Mouse (Mus musculus) olfactory bulb, adult 2 months (tissue): ENCODE data around the gene Dynll2. TPM values are rescaled to one million over a fixed set of nuclear protein-coding genes. Genes with fewer than 3 reads are reported as not detected.
A peak's percentile ranks its signal among the peaks of the same experiment; 100 is the strongest.

Source experiments
- H3K27ac ChIP-seq: fragments of 200-500 bp; 2 replicates; pipeline ENCODE4 v1.5.1; 2012; ENCODE audit warnings: low read depth, low read length; ENCODE audit not compliant: insufficient read depth
- H3K4me1 ChIP-seq: fragments of 200-500 bp; 2 replicates; pipeline ENCODE4 v1.6.1; 2012; ENCODE audit warnings: low read length; ENCODE audit not compliant: control insufficient read depth, insufficient read depth
- H3K4me3 ChIP-seq: fragments of 200-500 bp; 2 replicates; pipeline ENCODE4 v1.5.1; 2012; ENCODE audit warnings: mild to moderate bottlenecking, low read depth, low read length, moderate library complexity; ENCODE audit not compliant: insufficient read depth
- CTCF ChIP-seq: fragments of 200-500 bp; IDR thresholded peaks from 2 replicates; pipeline ENCODE4 v1.5.1; 2012; ENCODE audit warnings: low read depth, mild to moderate bottlenecking, low read length, moderate library complexity; ENCODE audit not compliant: insufficient read depth
- POLR2A ChIP-seq: fragments of 200-500 bp; IDR thresholded peaks from 2 replicates; pipeline ENCODE4 v1.6.1; 2012; ENCODE audit warnings: mild to moderate bottlenecking, low read depth, low read length, moderate library complexity; ENCODE audit not compliant: insufficient read depth
- WGBS: fragments of 180-500 bp; shearing (Covaris S2); methylation state at CpG from one replicate; pipeline ENCODE4 v1.1.7; 2018; 5-methylcytosine and 5-hydroxymethylcytosine counted together
- polyA plus RNA-seq: library from polyadenylated mRNA; stranded (reverse); fragments of >200 nt; gene quantifications from 2 replicates; pipeline ENCODE4 v1.2.4, GENCODE M21; 2012; ENCODE audit warnings: low replicate concordance; ENCODE audit not compliant: missing spikeins, insufficient read depth, insufficient read length

Gene Dynll2
- polyA plus RNA-seq, 1 experiment = 187 TPM

DNA sequence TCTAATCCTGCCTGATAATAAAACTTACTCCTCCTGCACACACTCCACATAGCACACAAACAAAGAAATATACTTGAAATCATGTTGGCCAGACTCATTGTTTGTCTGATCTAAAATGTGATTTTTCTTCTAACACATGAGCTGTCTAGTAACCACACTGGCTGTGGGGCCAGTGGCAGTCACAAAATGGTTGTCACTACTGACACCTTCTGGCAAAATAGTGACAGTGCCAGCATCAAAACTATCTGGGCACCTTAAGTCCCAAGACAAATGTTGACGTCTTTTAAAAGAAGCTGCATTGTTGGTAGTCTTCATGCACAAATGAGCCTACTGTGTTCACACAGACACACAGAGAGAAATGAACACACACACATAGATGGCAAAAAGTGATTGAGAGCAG is 32.2 kb downstream of the Dynll2 start:
- Histone ChIP-seq H3K27ac (no peak overlapping the region), H3K4me3 (no peak overlapping the region), H3K4me1 (no peaks in the 10 kb centered on the region)
- 10% methylated on average over 1 of the region's 1 CpGs for WGBS
- TF ChIP-seq CTCF = no peak
- TF ChIP-seq POLR2A = no peak

DNA sequence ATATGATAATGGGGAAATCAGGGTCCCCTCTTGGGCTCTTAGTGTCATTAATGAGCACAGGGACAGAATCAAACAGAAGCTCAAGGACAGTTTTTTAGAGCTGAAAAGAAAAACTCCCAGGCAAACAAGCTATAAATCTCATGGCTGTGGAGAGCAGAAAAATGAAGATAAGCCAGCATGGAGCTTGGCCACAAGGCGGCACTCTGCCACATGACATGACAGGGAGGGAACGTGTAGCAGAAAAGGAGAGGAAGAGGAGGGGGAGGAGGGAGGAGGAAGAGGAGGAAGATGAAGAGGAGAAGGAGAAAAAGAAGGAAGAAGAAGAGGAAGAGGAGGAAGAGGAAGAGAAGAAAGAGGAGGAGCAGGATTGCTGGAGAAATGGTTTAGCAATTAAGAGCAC is 37.3 kb downstream of the Dynll2 start:
- 0 out of 2 replicates have a peak, but pooled peaks have one; percentile 25 for TF ChIP-seq CTCF
- no peak for TF ChIP-seq POLR2A

DNA sequence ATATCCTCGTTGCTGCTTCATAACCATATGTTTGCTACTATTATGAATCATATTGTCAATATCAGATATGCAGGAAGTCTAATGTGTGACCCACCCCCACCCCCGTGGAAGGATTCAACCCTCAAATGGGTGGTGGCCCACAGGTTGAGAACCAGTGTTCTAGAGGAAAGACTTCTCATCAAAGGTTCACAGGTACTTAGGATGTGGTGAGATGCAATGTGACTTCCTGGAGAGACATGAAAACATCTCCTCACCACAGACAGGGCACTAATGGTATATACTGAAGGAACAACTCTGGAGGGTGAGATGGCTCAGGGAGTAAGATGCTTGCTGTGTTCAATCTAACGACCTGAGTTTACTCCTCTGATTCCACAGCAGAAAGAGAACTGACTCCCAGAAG is 51.9 kb downstream of the Dynll2 start:
- Histone ChIP-seq H3K27ac (no peak overlapping the region), H3K4me1 (no peaks in the 10 kb centered on the region), H3K4me3 (no peak overlapping the region)
- WGBS = 73% methylated on average over 3 of the region's 3 CpGs
- TF ChIP-seq CTCF = no peak
- TF ChIP-seq POLR2A = no peak

More for the DNA sequence above, 37.3 kb downstream of the Dynll2 start:
- H3K27ac ChIP-seq = no peak overlapping the region
- 9% methylated on average over 2 of the region's 2 CpGs for WGBS
- H3K4me3 ChIP-seq = no peak overlapping the region
- H3K4me1 ChIP-seq = peaks cover 3% of the 10 kb centered on the region; the same call in 1 of the 2 replicates

DNA sequence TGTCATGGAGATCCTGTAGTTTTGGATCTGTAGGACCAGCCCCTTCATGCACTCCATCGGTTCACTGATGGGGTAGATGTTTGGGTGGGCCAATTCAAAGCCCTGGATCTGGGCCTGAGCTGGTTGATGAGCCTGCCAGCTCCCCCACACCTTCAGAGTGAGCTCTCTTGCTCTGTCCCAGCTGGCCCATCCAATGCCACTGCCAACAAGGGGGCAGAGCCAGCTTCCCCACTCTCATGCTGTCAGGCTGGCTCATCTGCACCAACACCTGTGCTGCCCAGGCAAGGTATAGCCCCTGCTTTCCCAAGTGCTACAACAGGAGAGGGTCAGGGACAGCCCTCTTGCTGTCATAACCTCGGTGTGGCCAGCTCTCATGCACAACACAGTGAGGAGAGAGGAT is 53.6 kb downstream of the Dynll2 start:
- H3K4me1 ChIP-seq = no peaks in the 10 kb centered on the region
- 68% methylated on average over 2 of the region's 2 CpGs for WGBS
- no peak for TF ChIP-seq CTCF
- TF ChIP-seq POLR2A = no peak
- H3K4me3 ChIP-seq = no peak overlapping the region
- no peak overlapping the region for H3K27ac ChIP-seq

DNA sequence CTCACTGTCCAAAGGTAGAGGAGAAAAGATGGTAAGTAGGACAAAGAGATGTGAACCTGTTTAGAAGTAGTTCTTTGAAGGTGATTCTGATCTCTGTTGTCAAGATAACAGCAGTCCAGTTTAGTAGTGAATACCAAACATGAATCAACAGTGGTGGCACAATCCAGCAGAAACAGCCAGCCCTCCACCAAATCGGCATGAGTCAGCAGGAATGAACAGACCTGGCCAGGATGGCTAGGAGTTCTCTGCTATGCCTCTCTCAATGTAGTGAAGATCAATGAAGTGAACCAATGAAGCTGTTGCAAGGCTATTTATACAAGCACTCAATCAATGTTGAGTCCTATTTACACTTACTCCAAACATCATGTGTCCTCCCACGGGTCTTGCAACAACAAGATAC is 57.0 kb downstream of the Dynll2 start:
- Histone ChIP-seq H3K27ac (no peak overlapping the region), H3K4me3 (no peak overlapping the region), H3K4me1 (no peaks in the 10 kb centered on the region)
- TF ChIP-seq POLR2A = no peak
- 86% methylated on average over 2 of the region's 2 CpGs for WGBS

Other genes starting within 250 kb of the Dynll2 start
- not detected in 2 replicates for gene Supt4a, start 250.0 kb downstream of the Dynll2 start, polyA plus RNA-seq
- not detected in 2 replicates for gene Tspoap1, start 227.0 kb downstream of the Dynll2 start, polyA plus RNA-seq
- not detected in 2 replicates for gene Mpo, start 194.0 kb downstream of the Dynll2 start, polyA plus RNA-seq
- not detected in 2 replicates for gene Lpo, start 159.2 kb downstream of the Dynll2 start, polyA plus RNA-seq
- not detected in 2 replicates for gene Mks1, start 134.3 kb downstream of the Dynll2 start, polyA plus RNA-seq
- gene Epx, start 112.0 kb downstream of the Dynll2 start, polyA plus RNA-seq = not detected in 2 replicates
- not detected in 2 replicates for gene Olfr462, start 95.3 kb downstream of the Dynll2 start, polyA plus RNA-seq
- not detected in 2 replicates for gene Olfr463, start 90.1 kb downstream of the Dynll2 start, polyA plus RNA-seq
- gene Olfr464, start 66.6 kb downstream of the Dynll2 start, polyA plus RNA-seq = not detected in 2 replicates
- 341 and 667 TPM in 2 replicates for gene Srsf1, start 59.8 kb upstream of the Dynll2 start, polyA plus RNA-seq
- not detected in 2 replicates for gene Vezf1, start 80.7 kb upstream of the Dynll2 start, polyA plus RNA-seq
- gene Cuedc1, start 110.5 kb upstream of the Dynll2 start, polyA plus RNA-seq = not detected in 2 replicates
- not detected in 2 replicates for gene Mrps23, start 216.9 kb upstream of the Dynll2 start, polyA plus RNA-seq